Mouse (Mus musculus) macrophage (primary cell): ENCODE results near the gene Phc3. TPM values are rescaled to one million over a fixed set of nuclear protein-coding genes. Genes with fewer than 3 reads are reported as not detected.

Experiments
- H3K27ac ChIP-seq: fragments of 350-480 bp; formaldehyde crosslinking; 2 replicates; pipeline ENCODE4 v1.9.0; 2021
- H3K36me3 ChIP-seq: fragments of 350-480 bp; formaldehyde crosslinking; 2 replicates; pipeline ENCODE4 v1.9.0; 2021; ENCODE audit errors: inconsistent target
- H3K4me3 ChIP-seq: fragments of 350-480 bp; formaldehyde crosslinking; 2 replicates; pipeline ENCODE4 v1.9.0; 2021; ENCODE audit errors: inconsistent target
- H3K79me2 ChIP-seq: fragments of 350-480 bp; formaldehyde crosslinking; 2 replicates; pipeline ENCODE4 v1.9.0; 2021; ENCODE audit errors: inconsistent target
- WGBS: methylation state at CpG from one replicate; pipeline ENCODE4 v1.1.7; 2026; ENCODE audit warnings: inconsistent platforms; ENCODE audit not compliant: missing documents; 5-methylcytosine and 5-hydroxymethylcytosine counted together
- polyA plus RNA-seq: library from polyadenylated mRNA; stranded (reverse); fragments of 250-400 nt; gene quantifications from 3 replicates; pipeline ENCODE4 v1.2.4, GENCODE M21; 2018; ENCODE audit warnings: inconsistent platforms

Phc3 gene
- polyA plus RNA-seq, 1 experiment from 2014 or later, result 15.8 TPM

DNA sequence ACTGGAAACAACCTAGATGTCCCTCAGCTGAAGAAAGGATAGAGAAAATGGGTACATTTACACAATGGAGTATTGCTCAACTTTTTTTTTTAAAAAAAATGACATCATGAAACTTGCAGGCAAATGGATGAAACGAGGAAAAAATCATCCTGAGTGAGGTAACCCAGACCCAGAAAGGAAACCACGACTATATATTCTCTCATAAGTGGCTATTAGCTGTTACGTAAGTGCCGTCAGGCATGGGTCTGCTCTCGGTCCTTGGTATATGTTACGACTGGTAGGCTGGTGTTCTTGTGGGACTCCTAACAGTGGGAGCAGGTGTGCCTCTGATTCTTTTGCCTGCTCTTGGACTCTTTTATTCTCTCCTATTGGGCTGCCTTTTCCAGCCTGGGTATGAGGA, 12.9 kb downstream of the Phc3 start:
- Histone ChIP-seq H3K36me3 (peaks cover 78% of the 10 kb centered on the region), H3K27ac (no peak overlapping the region), H3K79me2 (peaks cover 1% of the 10 kb centered on the region; the same call in 1 of the 2 replicates), H3K4me3 (no peak overlapping the region)
- 44% methylated on average over 6 of the region's 6 CpGs for WGBS

DNA sequence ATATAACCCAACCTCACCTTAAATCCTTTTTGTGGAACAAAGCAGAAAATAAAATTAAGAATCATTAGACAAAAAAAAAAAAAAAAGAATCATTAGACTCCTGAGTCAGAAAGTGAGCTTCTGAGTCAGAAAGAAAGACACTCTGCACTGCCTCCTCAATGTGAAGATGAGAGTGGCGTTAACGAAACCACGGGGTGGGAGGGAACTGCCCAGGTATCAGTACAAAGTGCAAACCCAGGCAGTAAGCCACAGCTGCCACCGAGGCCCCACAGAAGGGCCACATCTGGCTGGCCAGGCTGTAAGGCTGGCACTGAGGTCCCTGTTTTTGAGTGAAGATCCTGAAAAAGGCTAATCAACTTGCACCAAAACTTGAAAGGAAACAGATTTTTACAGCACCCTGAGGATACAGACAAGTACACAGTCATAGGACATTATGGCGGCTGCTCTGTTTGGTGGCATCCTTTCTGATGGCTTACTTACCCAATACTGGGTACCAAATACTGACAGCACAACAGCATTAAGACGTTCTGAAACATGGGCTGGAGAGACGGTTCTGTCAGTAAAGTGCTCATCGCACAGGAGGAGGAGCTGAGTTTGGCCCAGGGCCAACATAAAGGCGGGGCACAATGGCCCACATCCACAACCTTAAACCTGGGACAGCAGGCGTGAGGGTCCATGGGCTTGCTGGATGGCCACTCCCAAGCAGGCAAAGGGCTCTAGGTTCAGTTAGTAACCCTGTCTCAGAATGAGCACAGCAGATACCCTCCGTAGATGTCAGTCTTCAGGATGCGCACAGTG, 16.7 kb downstream of the Phc3 start:
- Histone ChIP-seq H3K27ac (no peak overlapping the region), H3K79me2 (no peaks in the 10 kb centered on the region; the same call in 1 of the 2 replicates), H3K36me3 (peaks cover 65% of the 10 kb centered on the region), H3K4me3 (no peak overlapping the region)
- WGBS, result 95% methylated on average over 9 of the region's 12 CpGs

- WGBS, result 92% methylated on average over 3 of the region's 3 CpGs
- no peak overlapping the region for H3K27ac ChIP-seq
- no peaks in the 10 kb centered on the region; the same call in 1 of the 2 replicates for H3K79me2 ChIP-seq
- H3K4me3 ChIP-seq, result no peak overlapping the region
- H3K36me3 ChIP-seq, result peaks cover 68% of the 10 kb centered on the region
Measured at GRCm38 (mm10) chr3:30951652-30952051, 17.6 kb downstream of the Phc3 start.

DNA sequence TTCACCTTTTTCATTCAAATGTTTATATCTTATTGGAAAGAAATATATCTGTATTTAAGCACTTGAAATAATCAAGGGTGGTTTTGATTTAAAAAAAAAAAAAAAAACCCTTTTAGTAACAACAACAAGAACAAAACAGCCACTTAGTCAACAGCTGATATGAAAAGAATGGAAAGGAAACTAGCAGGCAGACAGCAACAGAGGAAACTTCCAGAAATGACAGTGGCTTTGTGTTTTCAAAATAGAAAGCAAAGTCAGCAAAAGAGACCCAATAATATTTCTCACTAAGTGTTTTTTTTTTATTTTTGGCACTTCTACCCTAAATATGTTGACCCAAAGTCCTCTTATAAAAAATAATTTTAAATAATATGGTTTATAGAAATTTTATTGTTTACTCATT, 34.8 kb downstream of the Phc3 start:
- Histone ChIP-seq H3K36me3 (peaks cover 38% of the 10 kb centered on the region), H3K79me2 (peaks cover 12% of the 10 kb centered on the region; the same call in 1 of the 2 replicates), H3K4me3 (no peak overlapping the region), H3K27ac (no peak overlapping the region)

- peaks cover 37% of the 10 kb centered on the region for H3K36me3 ChIP-seq
- no peak overlapping the region for H3K4me3 ChIP-seq
- WGBS, result 87% methylated on average over 3 of the region's 3 CpGs
- H3K79me2 ChIP-seq, result peaks cover 40% of the 10 kb centered on the region; the same call in 1 of the 2 replicates
- no peak overlapping the region for H3K27ac ChIP-seq
Measured at GRCm38 (mm10) chr3:30929828-30930227, 39.4 kb downstream of the Phc3 start.

DNA sequence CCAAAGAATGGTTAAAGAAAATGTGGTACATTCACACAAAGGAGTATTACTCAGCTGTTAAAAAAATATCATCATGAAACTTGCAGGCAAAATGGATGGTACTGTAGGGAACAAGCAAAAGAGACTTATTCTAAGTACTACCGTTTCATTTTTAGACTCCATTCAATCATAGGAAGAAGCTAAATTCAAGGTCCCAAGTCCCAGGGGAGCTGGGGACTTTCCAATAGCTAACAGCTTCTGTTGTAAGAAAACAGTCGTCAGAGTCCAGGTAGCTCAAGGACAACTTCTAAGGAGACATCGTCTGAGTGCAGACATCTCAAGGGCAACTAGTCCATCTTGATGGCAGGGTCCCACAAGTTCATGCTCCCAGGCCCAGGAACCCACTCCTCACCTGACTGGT, 41.6 kb downstream of the Phc3 start:
- no peak overlapping the region for H3K27ac ChIP-seq

DNA sequence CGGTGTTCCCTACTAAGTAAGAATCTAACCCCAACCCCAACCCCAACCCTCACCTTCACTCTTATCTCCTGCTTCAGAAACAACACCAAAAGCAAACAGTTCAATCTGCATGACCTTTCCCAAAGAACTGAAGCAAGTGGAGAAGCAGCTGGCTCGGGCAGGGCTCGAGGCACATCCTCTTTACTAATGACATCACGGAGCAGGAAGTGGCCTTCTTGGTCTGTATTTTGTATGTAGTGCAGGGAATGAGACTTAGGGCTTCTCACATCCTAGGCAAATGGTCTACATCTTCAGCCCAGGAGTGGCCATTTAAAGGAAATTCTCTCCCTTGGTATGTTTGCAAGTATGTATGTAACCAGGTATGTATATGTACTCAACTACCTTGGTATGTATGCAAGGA, 52.1 kb downstream of the Phc3 start:
- no peaks in the 10 kb centered on the region for H3K79me2 ChIP-seq
- 79% methylated on average over 4 of the region's 4 CpGs for WGBS
- H3K27ac ChIP-seq, result no peak overlapping the region
- H3K4me3 ChIP-seq, result no peak overlapping the region
- peaks cover 49% of the 10 kb centered on the region for H3K36me3 ChIP-seq

More for the DNA sequence above, 41.6 kb downstream of the Phc3 start:
- WGBS, result 97% methylated on average over 3 of the region's 3 CpGs
- H3K79me2 ChIP-seq, result peaks cover 37% of the 10 kb centered on the region; the same call in 1 of the 2 replicates
- H3K36me3 ChIP-seq, result peaks cover 40% of the 10 kb centered on the region
- H3K4me3 ChIP-seq, result no peak overlapping the region

GRCm38 (mm10) chr3:30904658-30905057, 64.6 kb downstream of the Phc3 start:
- WGBS, result 45% methylated on average over 1 of the region's 1 CpGs
- Histone ChIP-seq H3K27ac (peak overlapping the region; percentile 31), H3K4me3 (no peak overlapping the region), H3K36me3 (peaks cover 40% of the 10 kb centered on the region), H3K79me2 (no peaks in the 10 kb centered on the region; the same call in 1 of the 2 replicates)

DNA sequence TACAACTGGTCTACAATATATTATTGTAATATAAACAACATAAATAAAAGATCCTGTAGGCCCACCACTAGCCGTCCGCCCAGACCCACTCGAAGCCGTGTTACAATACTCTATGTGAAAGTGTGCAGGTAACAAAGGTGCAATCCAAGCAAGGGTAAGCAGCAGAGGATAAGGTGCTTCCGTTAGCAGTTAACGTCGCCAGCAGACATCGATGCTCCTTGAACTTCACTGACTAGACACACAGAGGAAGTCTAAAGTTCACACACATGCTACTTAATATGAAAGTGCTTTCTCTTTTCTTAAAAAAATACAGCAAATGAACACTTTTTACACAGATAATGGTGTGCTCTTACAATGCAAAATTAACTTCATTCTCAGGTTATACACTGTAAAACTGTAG, 69.8 kb downstream of the Phc3 start:
- no peak overlapping the region for H3K4me3 ChIP-seq
- no peaks in the 10 kb centered on the region; the same call in 1 of the 2 replicates for H3K79me2 ChIP-seq
- peaks cover 30% of the 10 kb centered on the region for H3K36me3 ChIP-seq
- WGBS, result 93% methylated on average over 8 of the region's 8 CpGs
- no peak overlapping the region for H3K27ac ChIP-seq

- WGBS, result 94% methylated on average over 5 of the region's 5 CpGs
- no peaks in the 10 kb centered on the region for H3K79me2 ChIP-seq
- H3K27ac ChIP-seq, result no peak overlapping the region
- H3K36me3 ChIP-seq, result peaks cover 28% of the 10 kb centered on the region
- H3K4me3 ChIP-seq, result no peak overlapping the region
Measured at GRCm38 (mm10) chr3:30896721-30897120, 72.5 kb downstream of the Phc3 start.

DNA sequence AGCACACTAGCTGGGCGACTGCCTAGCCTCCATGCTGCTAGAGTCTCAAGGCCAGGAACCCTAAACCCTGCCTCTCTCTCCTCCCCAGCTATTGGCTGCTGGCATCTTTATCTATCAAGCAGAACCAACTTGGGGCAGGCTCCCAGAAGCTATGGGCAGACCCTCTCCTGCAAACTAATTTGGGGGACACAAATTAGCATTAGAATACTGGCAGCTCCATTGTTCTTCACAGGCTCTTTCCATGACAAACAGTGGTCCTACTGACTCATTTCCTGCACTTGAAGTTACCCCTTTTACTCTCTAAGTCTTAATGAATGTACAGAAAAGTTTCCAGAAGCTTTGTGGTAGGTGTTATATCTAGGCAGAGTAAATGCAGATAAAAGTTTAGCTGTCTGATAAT, 80.2 kb downstream of the Phc3 start:
- 100% methylated on average over 1 of the region's 1 CpGs for WGBS
- peaks cover 7% of the 10 kb centered on the region; the same call in 1 of the 2 replicates for H3K36me3 ChIP-seq
- no peaks in the 10 kb centered on the region for H3K79me2 ChIP-seq
- no peak overlapping the region for H3K4me3 ChIP-seq
- no peak overlapping the region for H3K27ac ChIP-seq

GRCm38 (mm10) chr3:30887449-30887848, 81.8 kb downstream of the Phc3 start:
- 98% methylated on average over 3 of the region's 3 CpGs for WGBS
- Histone ChIP-seq H3K4me3 (no peak overlapping the region), H3K79me2 (no peaks in the 10 kb centered on the region), H3K36me3 (peaks cover 7% of the 10 kb centered on the region; the same call in 1 of the 2 replicates), H3K27ac (no peak overlapping the region)

GRCm38 (mm10) chr3:30876709-30877108, 92.5 kb downstream of the Phc3 start:
- WGBS, result 72% methylated on average over 6 of the region's 6 CpGs
- H3K36me3 ChIP-seq, result peaks cover 15% of the 10 kb centered on the region; the same call in 1 of the 2 replicates
- H3K27ac ChIP-seq, result no peak overlapping the region
- peaks cover 19% of the 10 kb centered on the region; the same call in 1 of the 2 replicates for H3K79me2 ChIP-seq
- H3K4me3 ChIP-seq, result no peak overlapping the region

- Histone ChIP-seq H3K4me3 (no peak overlapping the region), H3K79me2 (peaks cover 79% of the 10 kb centered on the region; the same call in 1 of the 2 replicates), H3K36me3 (no peaks in the 10 kb centered on the region), H3K27ac (no peak overlapping the region)
- 100% methylated on average over 1 of the region's 1 CpGs for WGBS
Measured at GRCm38 (mm10) chr3:30869995-30870394, 99.2 kb downstream of the Phc3 start.

- WGBS, result 94% methylated on average over 5 of the region's 5 CpGs
- H3K27ac ChIP-seq, result no peak overlapping the region
- no peaks in the 10 kb centered on the region for H3K36me3 ChIP-seq
- H3K4me3 ChIP-seq, result no peak overlapping the region
- H3K79me2 ChIP-seq, result peaks cover 79% of the 10 kb centered on the region; the same call in 1 of the 2 replicates
Measured at GRCm38 (mm10) chr3:30868625-30869024, 100.6 kb downstream of the Phc3 start.
